Mouse (Mus musculus): ENCODE measurements around the gene Dlg2. TPM values are rescaled to one million over a fixed set of nuclear protein-coding genes. Genes with fewer than 3 reads are reported as not detected.

Gene Dlg2
- total RNA-seq, 2 experiments from 2014 or later, result 1.9 to 3.4 TPM

- DNase-seq, result no peak
- intact Hi-C loops (cut with DNase I), result no loop called here
Observed at GRCm38 (mm10) chr7:92218171-92218570, 1741.7 kb downstream of the Dlg2 start.

- no peak for DNase-seq
- intact Hi-C loops (cut with DNase I), result no loop called here
Observed at GRCm38 (mm10) chr7:92220619-92221018, 1744.1 kb downstream of the Dlg2 start.

GRCm38 (mm10) chr7:92234476-92235202 is 1758.2 kb downstream of the Dlg2 start:
- DNase-seq, result no peak
- intact Hi-C loops (cut with DNase I), result no loop called here

GRCm38 (mm10) chr7:92235541-92236031 is 1759.1 kb downstream of the Dlg2 start:
- intact Hi-C loops (cut with DNase I), result no loop called here
- DNase-seq, result no peak

GRCm38 (mm10) chr7:92240908-92241307 is 1764.4 kb downstream of the Dlg2 start:
- DNase-seq, result no peak
- intact Hi-C loops (cut with DNase I), result no loop called here

- intact Hi-C loops (cut with DNase I), result no loop called here
- DNase-seq, result no peak
Observed at GRCm38 (mm10) chr7:92247594-92247993, 1771.1 kb downstream of the Dlg2 start.

- intact Hi-C loops (cut with DNase I), result no loop called here
- no peak for DNase-seq
Observed at GRCm38 (mm10) chr7:92248619-92249018, 1772.1 kb downstream of the Dlg2 start.

- DNase-seq, result no peak
- intact Hi-C loops (cut with DNase I), result no loop called here
Observed at GRCm38 (mm10) chr7:92258148-92258547, 1781.7 kb downstream of the Dlg2 start.

GRCm38 (mm10) chr7:92258701-92259100 is 1782.2 kb downstream of the Dlg2 start:
- no peak for DNase-seq
- intact Hi-C loops (cut with DNase I), result no loop called here

GRCm38 (mm10) chr7:92264325-92264724 is 1787.9 kb downstream of the Dlg2 start:
- intact Hi-C loops (cut with DNase I), result no loop called here
- no peak for DNase-seq

- no peak for DNase-seq
- intact Hi-C loops (cut with DNase I), result no loop called here
Observed at GRCm38 (mm10) chr7:92264964-92265363, 1788.5 kb downstream of the Dlg2 start.

- DNase-seq, result no peak
- intact Hi-C loops (cut with DNase I), result no loop called here
Observed at GRCm38 (mm10) chr7:92275353-92275752, 1798.9 kb downstream of the Dlg2 start.

GRCm38 (mm10) chr7:92277629-92278028 is 1801.2 kb downstream of the Dlg2 start:
- intact Hi-C loops (cut with DNase I), result no loop called here
- no peak for DNase-seq

- intact Hi-C loops (cut with DNase I), result no loop called here
- DNase-seq, result no peak
Observed at GRCm38 (mm10) chr7:92280925-92281324, 1804.5 kb downstream of the Dlg2 start.

GRCm38 (mm10) chr7:92287058-92287457 is 1810.6 kb downstream of the Dlg2 start:
- intact Hi-C loops (cut with DNase I), result no loop called here
- no peak for DNase-seq

- DNase-seq, result no peak
- intact Hi-C loops (cut with DNase I), result no loop called here
Observed at GRCm38 (mm10) chr7:92288814-92289213, 1812.3 kb downstream of the Dlg2 start.

- DNase-seq, result no peak
- intact Hi-C loops (cut with DNase I), result no loop called here
Observed at GRCm38 (mm10) chr7:92292918-92293518, 1816.5 kb downstream of the Dlg2 start.

GRCm38 (mm10) chr7:92301046-92301445 is 1824.6 kb downstream of the Dlg2 start:
- no peak for DNase-seq
- intact Hi-C loops (cut with DNase I), result no loop called here

- intact Hi-C loops (cut with DNase I), result no loop called here
Observed at GRCm38 (mm10) chr7:92307634-92308033, 1831.2 kb downstream of the Dlg2 start.

GRCm38 (mm10) chr7:92308168-92308567 is 1831.7 kb downstream of the Dlg2 start:
- DNase-seq, result no peak
- intact Hi-C loops (cut with DNase I), result no loop called here

More at GRCm38 (mm10) chr7:92307634-92308033, 1831.2 kb downstream of the Dlg2 start:
- DNase-seq, result no peak

GRCm38 (mm10) chr7:92316389-92316788 is 1839.9 kb downstream of the Dlg2 start:
- intact Hi-C loops (cut with DNase I), result no loop called here
- no peak for DNase-seq

- intact Hi-C loops (cut with DNase I), result no loop called here
- DNase-seq, result no peak
Observed at GRCm38 (mm10) chr7:92319469-92319868, 1843.0 kb downstream of the Dlg2 start.

Measured in heart, postnatal 10 days (tissue).